Mouse (Mus musculus) cerebellum, adult 2 months (tissue): Measurements from ENCODE around the gene Pias1.

Experiments
- CTCF ChIP-seq: fragments of 200-500 bp; IDR thresholded peaks from 2 replicates; pipeline ENCODE4 v1.5.1; 2011; ENCODE audit warnings: low read depth, mild to moderate bottlenecking, control low read depth, low read length, moderate library complexity, borderline replicate concordance; ENCODE audit not compliant: insufficient read depth
- POLR2A ChIP-seq: fragments of 200-500 bp; IDR thresholded peaks from 2 replicates; pipeline ENCODE4 v1.6.1; 2011; ENCODE audit warnings: low read length, control low read depth, borderline replicate concordance; ENCODE audit not compliant: insufficient read depth

DNA sequence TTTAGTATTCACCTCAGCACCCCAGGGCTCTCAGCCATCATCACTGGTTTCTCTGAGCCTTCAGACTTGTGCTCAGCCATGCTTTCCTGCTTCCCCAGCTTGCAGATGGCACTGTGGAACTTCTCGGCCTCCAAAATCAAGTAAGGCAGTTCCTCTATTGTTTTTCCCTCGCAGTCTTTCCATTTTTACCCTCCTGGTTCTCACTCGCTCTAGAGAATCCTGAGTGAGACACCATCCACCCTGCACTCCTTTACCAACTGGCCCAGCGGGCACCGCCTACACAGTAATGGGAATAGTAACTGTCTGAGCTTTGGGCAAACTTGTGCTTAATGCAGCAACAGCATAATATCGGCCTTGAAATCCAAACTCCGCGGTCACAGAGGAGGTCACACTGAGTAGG is 82.7 kb downstream of the Pias1 start:
- TF ChIP-seq POLR2A (no peak), CTCF (no peak)
